ENCODE assay signal across 23 mouse cellular contexts in genomic region chr8:79626213-79626612, GRCm38 (mm10). TPM values are rescaled to one million over a fixed set of nuclear protein-coding genes. Genes with fewer than 3 reads are reported as not detected.
A peak's percentile ranks its signal among the peaks of the same experiment; 100 is the strongest.
DNase-seq lines count a peak whose midpoint lies in the region; ATAC-seq and TF ChIP-seq lines count a peak whose summit lies in the region.
"Had no signal": no experiment of that assay in that cellular context is flagged by ENCODE, and none has a peak within 500 bp of the region (broad histone marks: within the 10 kb centered on the region; RNA-seq: fewer than 3 reads in every experiment).

No protein-coding gene starts in this region.

- peak; percentile 50 for DNase-seq in heart, adult 11 months
- no peak for DNase-seq in heart, adult 2 months
- no peak for DNase-seq in heart, postnatal 14 days
- DNase-seq in right cerebral cortex, postnatal 36 days (ENCODE audit: low spot score in 2 of 2) = no peak
- DNase-seq in kidney, adult 11 months = no peak
- DNase-seq: adrenal gland, postnatal 25 days; cerebellum, adult 8-10 months; gastrocnemius, postnatal 10 days; kidney, adult 9 months; kidney, postnatal 14 days; lung, adult 18-20 months; lung, postnatal 10 days; midbrain, embryonic 14.5 days; right cerebral cortex, adult 18-20 months had no signal

- no peaks in the 10 kb centered on the region for H3K4me1 ChIP-seq in heart, adult 2 months (ENCODE audit: control insufficient read depth, insufficient read depth, low read length)
- H3K4me1 ChIP-seq in heart, embryonic 16.5 days (ENCODE audit: control insufficient read depth, insufficient read depth, low read length) = peaks cover 13% of the 10 kb centered on the region
- H3K4me1 ChIP-seq in liver, embryonic 16.5 days (ENCODE audit: control insufficient read depth, low read depth, low read length) = peaks cover 13% of the 10 kb centered on the region
- H3K4me1 ChIP-seq: embryonic facial prominence, embryonic 15.5 days; forebrain, embryonic 15.5 days; hindbrain, embryonic 10.5 days; intestine, embryonic 15.5 days; neural tube, embryonic 12.5 days had no signal

- no peak for TF ChIP-seq POLR2A in heart, adult 2 months (IDR thresholded peaks at IDR 0.05; ENCODE audit: insufficient read depth, low read depth, low read length)

- no peak overlapping the region for H3K4me2 ChIP-seq in heart, embryonic 16.5 days (ENCODE audit: low read depth, low read length)
- H3K4me2 ChIP-seq in liver, embryonic 16.5 days (ENCODE audit: low read depth, low read length) = 0 out of 2 replicates have a peak overlapping the region, but pooled peaks have one; percentile 0
- H3K4me2 ChIP-seq: embryonic facial prominence, embryonic 15.5 days; forebrain, embryonic 15.5 days; intestine, embryonic 15.5 days; neural tube, embryonic 12.5 days had no signal

- H3K79me2 ChIP-seq in heart, adult 2 months (replicated peaks; ENCODE audit: control insufficient read depth, insufficient read depth, low read length) = no peaks in the 10 kb centered on the region

- H3K9ac ChIP-seq in heart, adult 2 months (ENCODE audit: low read depth, low read length) = no peak overlapping the region
- H3K9ac ChIP-seq in heart, embryonic 16.5 days (ENCODE audit: low read length) = no peak overlapping the region
- no peak overlapping the region for H3K9ac ChIP-seq in liver, embryonic 16.5 days (ENCODE audit: low read depth, low read length)
- H3K9ac ChIP-seq: embryonic facial prominence, embryonic 15.5 days; forebrain, embryonic 15.5 days; intestine, embryonic 15.5 days; neural tube, embryonic 12.5 days had no signal

- ATAC-seq in heart, embryonic 16.5 days (replicated peaks; ENCODE audit: extremely low read depth, insufficient read depth, low FRiP score) = no peak
- ATAC-seq in common myeloid progenitor, adult 5-6 weeks (replicated peaks; ENCODE audit: low read depth, poor library complexity, severe bottlenecking) = peak; percentile 45; the same call in 1 of the 2 replicates
- peak; percentile 84 for ATAC-seq in liver, embryonic 16.5 days (ENCODE audit: low read depth)
- ATAC-seq: forebrain, embryonic 15.5 days; hindbrain, embryonic 16.5 days; intestine, embryonic 15.5 days had no signal

- no peaks in the 10 kb centered on the region for H3K36me3 ChIP-seq in heart, adult 2 months (ENCODE audit: control insufficient read depth, insufficient read depth, low read length)
- no peaks in the 10 kb centered on the region for H3K36me3 ChIP-seq in heart, embryonic 16.5 days (ENCODE audit: control insufficient read depth, insufficient read depth)
- no peaks in the 10 kb centered on the region for H3K36me3 ChIP-seq in liver, embryonic 16.5 days (ENCODE audit: control insufficient read depth, insufficient read depth)
- H3K36me3 ChIP-seq: embryonic facial prominence, embryonic 15.5 days; forebrain, embryonic 15.5 days; hindbrain, embryonic 10.5 days; intestine, embryonic 15.5 days; neural tube, embryonic 12.5 days had no signal

- no peak for TF ChIP-seq CTCF in heart, adult 2 months (IDR thresholded peaks at IDR 0.05)

- no peak for TF ChIP-seq EP300 in heart, adult 2 months (IDR thresholded peaks at IDR 0.05; ENCODE audit: insufficient read depth, low read depth, low read length)

- no peak overlapping the region for H3K4me3 ChIP-seq in heart, adult 2 months
- H3K4me3 ChIP-seq in heart, embryonic 16.5 days (ENCODE audit: low read length) = no peak overlapping the region
- no peak overlapping the region for H3K4me3 ChIP-seq in liver, embryonic 16.5 days (ENCODE audit: low read depth, low read length)
- H3K4me3 ChIP-seq: embryonic facial prominence, embryonic 15.5 days; forebrain, embryonic 15.5 days; hindbrain, embryonic 10.5 days; intestine, embryonic 15.5 days; neural tube, embryonic 12.5 days had no signal

- intact Hi-C loops in heart, adult 2 months (cut with DNase I) = no loop called here
- intact Hi-C loops in heart, postnatal 14 days (cut with DNase I) = no loop called here

- H3K9me3 ChIP-seq in heart, embryonic 16.5 days (replicated peaks; ENCODE audit: control insufficient read depth, low read length) = no peaks in the 10 kb centered on the region
- H3K9me3 ChIP-seq in liver, embryonic 16.5 days (replicated peaks; ENCODE audit: control insufficient read depth, low read length) = no peaks in the 10 kb centered on the region
- H3K9me3 ChIP-seq: embryonic facial prominence, embryonic 15.5 days; forebrain, embryonic 15.5 days; hindbrain, embryonic 10.5 days; intestine, embryonic 15.5 days; neural tube, embryonic 12.5 days had no signal

- no peaks in the 10 kb centered on the region for H3K27me3 ChIP-seq in heart, adult 2 months (ENCODE audit: control insufficient read depth, insufficient read depth, low read length)
- no peaks in the 10 kb centered on the region for H3K27me3 ChIP-seq in heart, embryonic 16.5 days (ENCODE audit: control insufficient read depth, insufficient read depth, low read length)
- H3K27me3 ChIP-seq in liver, embryonic 16.5 days (ENCODE audit: control insufficient read depth, insufficient read depth, low read depth, low read length) = no peaks in the 10 kb centered on the region
- H3K27me3 ChIP-seq: embryonic facial prominence, embryonic 15.5 days; forebrain, embryonic 15.5 days; intestine, embryonic 15.5 days; neural tube, embryonic 12.5 days had no signal

- 33% methylated on average over 5 of the region's 5 CpGs for WGBS in heart, adult 2 months
- 30% methylated on average over 5 of the region's 5 CpGs for WGBS in heart, embryonic 16.5 days
- 34% methylated on average over 5 of the region's 5 CpGs for WGBS in liver, embryonic 16.5 days (ENCODE audit: insufficient replicate concordance)

- no peak overlapping the region for H3K27ac ChIP-seq in heart, adult 2 months
- peak overlapping the region; percentile 68 for H3K27ac ChIP-seq in heart, embryonic 16.5 days (ENCODE audit: low read length)
- H3K27ac ChIP-seq in liver, embryonic 16.5 days (ENCODE audit: low read length) = no peak overlapping the region
- H3K27ac ChIP-seq: embryonic facial prominence, embryonic 15.5 days; forebrain, embryonic 15.5 days; hindbrain, embryonic 10.5 days; intestine, embryonic 15.5 days; neural tube, embryonic 12.5 days had no signal

RNA-seq across cellular contexts. Expression of gene Otud4, which starts 13.2 kb away (rescaled TPM):
- 10 to 100 TPM; 43.9 to 49.0 TPM for total RNA-seq in heart, adult 2 months (2021)
- polyA plus RNA-seq in heart, adult 2 months (2012; rRNA removed) = 19.1 and 27.5 TPM in 2 replicates
- polyA plus RNA-seq in heart, embryonic 16.5 days (2015; fragmentation: Nextera tagmentation; extraction: Ambion mirVana) = 11.8 and 14.4 TPM in 2 replicates
- 10 to 100 TPM; 45.5 to 45.7 TPM for total RNA-seq in heart, postnatal 14 days (2021)
- total RNA-seq in common myeloid progenitor, adult 5-6 weeks (2017) = 77.6 and 81.6 TPM in 2 replicates
- 5.4 and 5.6 TPM in 2 replicates for polyA plus RNA-seq in liver, embryonic 16.5 days (2015; fragmentation: Nextera tagmentation; extraction: Ambion mirVana)
